Mouse (Mus musculus) left cerebral cortex, postnatal 10 days (tissue): ENCODE measurements at regions not wholly inside any gene's neighbourhood (a gene's known extent, or its start where the extent isn't known, plus 50 kb on each side); places are given as distances from the start of the nearest gene placed in this dataset.

Experiments
- DNase-seq, 2 experiments: peaks; one replicate each; pipeline ENCODE4 v3.0.0; 2021 to 2022; ENCODE audit warnings: low spot score in 2 of 2, mixed read lengths in 1 of 2; ENCODE audit errors: extremely low spot score in 1 of 2
- intact Hi-C: fragments of 180-260 bp; cut with DNase I; formaldehyde crosslinking; loops from one replicate; pipeline ENCODE4 v1.15.1; 2025

GRCm38 (mm10) chrX:137424259-137424658 lies 146.1 kb upstream of the Il1rapl2 start:
- DNase-seq: no peak
- intact Hi-C loops: loop anchor here (10.0 kb wide), 1 partner anchor 59 kb away; no protein-coding TSS in a partner anchor
